Mouse (Mus musculus) frontal cortex, postnatal 36 days (tissue): ENCODE measurements around the gene Cep128.
A peak's percentile ranks its signal among the peaks of the same experiment; 100 is the strongest.

ENCODE experiments used
- DNase-seq, 2 experiments: peaks; one replicate each; pipeline ENCODE4 v3.0.0; 2022; ENCODE audit warnings: low spot score in 2 of 2

The Cep128 gene

GRCm38 (mm10) chr12:91183928-91184327 is 200.3 kb downstream of the Cep128 start:
- DNase-seq, result no peak

DNA sequence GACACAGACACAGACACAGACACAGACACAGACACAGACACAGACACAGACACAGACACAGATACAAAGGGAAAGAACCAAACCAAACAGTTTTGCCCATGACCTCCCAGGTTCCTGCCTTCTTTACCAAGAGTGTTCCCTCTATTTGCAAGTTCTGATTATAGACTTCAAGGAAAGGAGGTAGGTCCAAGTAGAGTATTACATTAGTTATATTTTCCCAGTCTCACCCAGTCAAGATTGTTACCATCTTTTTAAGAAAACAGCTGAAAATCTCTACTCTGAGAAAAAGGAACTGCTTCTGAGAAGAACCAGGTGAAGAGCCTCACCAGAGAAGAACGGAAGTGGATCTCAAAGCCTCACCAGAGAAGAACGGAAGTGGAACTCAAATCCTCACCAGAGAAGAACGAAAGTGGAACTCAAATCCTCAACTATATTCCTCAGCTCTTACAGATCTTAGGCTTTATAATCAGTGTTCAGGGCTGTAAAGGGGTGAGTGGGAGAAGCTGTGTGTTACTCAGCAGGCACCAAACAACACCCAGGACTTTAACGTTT is 200.8 kb downstream of the Cep128 start:
- no peak for DNase-seq

DNA sequence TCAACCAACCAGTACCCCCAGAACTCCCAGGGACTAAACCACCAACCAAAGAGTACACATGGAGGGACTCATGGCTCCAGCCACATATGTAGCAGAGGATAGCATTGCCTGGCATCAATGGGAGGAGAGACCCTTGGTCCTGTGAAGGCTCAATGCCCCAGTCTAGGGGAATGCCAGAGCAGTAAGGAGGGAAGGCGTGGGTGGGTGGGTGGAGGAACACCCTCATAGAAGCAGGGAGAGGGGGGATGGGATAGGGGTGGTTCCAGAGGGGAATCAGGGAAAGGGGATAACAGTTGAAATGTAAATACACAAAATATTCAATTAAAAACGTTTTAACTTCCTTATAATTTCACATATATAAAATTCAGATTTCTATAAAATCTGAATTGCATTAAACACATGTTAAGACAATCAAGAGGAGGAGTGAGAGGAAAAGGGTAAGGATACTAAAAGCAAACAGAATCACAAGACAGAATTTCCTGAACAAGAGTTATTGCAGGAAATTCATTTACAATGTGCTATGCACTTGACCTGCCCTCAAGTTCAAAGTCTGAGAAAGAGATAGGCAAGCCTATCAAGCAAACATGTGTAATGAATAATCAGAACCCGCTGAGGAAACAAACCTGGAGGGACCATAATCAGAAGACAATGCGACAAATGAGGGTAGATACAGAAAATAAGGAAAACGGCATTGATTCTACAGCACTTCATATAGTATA is 207.2 kb downstream of the Cep128 start:
- DNase-seq, result no peak

GRCm38 (mm10) chr12:91171613-91172012 is 212.6 kb downstream of the Cep128 start:
- no peak for DNase-seq

- DNase-seq, result no peak
These were observed 223.0 kb downstream of the Cep128 start for GRCm38 (mm10) chr12:91161015-91161730.

DNA sequence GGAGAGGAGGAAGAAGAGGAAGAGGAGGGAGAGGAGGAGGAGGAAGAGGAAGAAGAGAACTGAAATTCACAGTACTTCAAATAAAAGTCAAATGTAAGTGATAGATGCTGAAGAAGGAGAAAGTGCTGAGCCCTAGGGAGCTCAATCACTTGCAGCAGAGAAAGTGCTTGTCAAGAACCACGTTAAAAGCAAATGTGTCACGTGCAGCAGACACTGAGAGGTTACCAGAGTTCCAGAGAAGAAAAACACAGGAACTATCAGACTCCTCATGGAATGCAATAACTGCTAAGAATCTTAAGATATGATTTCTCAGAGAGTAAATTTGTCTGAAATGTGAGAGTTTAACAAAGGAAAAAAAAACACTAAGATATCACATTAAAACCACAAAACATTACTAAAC is 225.7 kb downstream of the Cep128 start:
- DNase-seq, result no peak

DNA sequence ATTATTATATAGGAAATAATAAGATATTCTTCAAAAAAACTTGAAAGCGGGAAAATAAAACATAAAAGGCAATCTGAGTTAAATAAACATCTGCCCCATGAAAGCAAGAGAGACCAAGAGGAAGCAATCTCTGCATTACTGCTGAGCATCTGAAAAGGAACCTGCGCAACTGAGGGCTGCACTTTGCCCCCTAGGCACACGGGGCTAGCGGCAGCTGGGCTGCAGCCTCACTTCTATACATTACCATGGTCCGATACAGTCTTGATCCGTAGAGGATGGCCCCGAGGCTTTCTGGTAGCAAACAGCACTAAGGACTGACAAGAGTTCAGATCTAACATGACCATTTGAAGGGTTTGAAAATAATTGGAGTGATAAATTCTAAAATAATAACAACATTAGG is 230.2 kb downstream of the Cep128 start:
- DNase-seq, result no peak

- DNase-seq, result no peak
These were observed 235.1 kb downstream of the Cep128 start for GRCm38 (mm10) chr12:91149152-91149551.

GRCm38 (mm10) chr12:91134740-91135517 is 249.3 kb downstream of the Cep128 start:
- DNase-seq, result no peak

DNA sequence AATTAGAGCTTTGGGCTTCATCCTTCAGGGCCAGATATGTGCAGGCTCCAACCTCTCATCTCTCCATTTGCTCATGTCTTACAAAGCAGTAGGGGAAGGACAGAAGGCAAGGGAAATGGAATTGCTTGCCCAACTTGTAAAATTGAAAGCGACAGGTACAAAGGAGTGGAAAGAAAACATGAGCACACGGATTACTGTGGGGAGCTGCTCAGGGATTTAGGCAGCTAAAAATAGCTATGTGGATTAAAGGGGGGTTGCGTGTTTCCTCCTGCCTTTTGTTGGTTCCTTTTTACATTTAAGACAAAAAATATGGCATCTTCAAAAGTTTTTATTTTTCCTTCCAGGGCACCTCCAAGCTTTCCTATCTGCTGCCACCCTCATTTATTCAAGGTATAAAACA is 269.2 kb downstream of the Cep128 start:
- DNase-seq, result no peak

GRCm38 (mm10) chr12:91103316-91103715 is 280.9 kb downstream of the Cep128 start:
- DNase-seq, result no peak

DNA sequence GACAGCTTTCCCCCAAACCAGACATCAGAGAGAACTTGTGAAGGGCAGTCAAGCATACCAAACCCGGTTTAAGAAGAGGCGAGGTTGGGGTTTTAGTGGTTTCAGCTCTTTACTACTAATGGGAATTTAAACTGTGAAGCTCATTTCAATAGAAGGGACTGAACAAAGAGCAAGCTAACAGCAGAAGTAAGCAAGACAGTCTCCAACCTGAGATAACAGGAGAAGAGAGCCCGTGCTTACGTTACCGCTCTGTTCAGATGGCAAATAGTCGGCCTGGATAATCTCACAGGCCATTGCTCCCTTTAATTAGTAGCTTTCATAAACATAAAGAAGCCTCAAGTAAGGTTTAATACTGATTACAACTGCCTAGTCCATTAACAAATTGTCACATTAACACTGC is 286.3 kb downstream of the Cep128 start:
- no peak for DNase-seq

DNA sequence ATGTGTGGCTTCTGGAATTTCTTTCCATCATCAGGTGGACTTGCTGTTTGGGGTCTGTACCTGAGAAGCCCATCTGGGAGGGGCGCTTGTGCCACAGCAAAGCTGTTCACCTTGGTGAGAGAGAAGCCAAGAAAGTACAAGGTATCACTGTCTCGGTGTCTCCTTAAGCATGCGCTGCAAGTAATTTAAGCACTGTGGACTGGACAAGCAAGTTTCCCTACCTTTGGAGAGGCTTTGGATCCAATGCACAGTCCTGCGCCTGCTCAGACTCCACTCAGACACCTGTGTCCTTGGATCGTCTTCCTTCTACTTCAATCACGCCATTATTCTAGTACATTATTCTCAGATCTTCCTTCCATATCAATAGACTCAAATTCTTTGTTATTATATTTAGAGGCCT is 288.0 kb downstream of the Cep128 start:
- DNase-seq, result no peak

- DNase-seq, result peak in 1 of 2 experiments; percentile 42
These were observed 295.9 kb downstream of the Cep128 start for GRCm38 (mm10) chr12:91088271-91088670.

DNA sequence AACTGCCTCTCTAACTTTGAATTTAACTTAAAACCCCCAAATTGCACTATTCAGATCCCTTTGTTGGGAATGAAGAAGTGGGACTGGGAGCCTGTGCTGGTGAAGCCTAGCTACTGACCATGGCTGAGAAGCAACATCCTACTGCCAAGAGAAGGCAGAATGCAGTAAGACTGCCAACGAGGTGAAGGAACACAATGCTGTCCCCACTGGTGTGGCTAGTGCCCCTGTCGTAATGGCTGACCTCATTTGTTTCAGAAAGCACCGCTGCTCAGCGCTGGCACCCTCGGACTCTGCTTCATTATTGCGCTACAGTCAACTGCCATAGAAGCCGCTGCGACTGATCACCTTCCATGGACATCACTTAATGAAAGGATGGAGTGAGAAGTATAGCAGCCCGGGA is 298.2 kb downstream of the Cep128 start:
- peak; percentile 8 to 31 for DNase-seq

- DNase-seq, result no peak
These were observed 308.6 kb downstream of the Cep128 start for GRCm38 (mm10) chr12:91075600-91075999.

DNA sequence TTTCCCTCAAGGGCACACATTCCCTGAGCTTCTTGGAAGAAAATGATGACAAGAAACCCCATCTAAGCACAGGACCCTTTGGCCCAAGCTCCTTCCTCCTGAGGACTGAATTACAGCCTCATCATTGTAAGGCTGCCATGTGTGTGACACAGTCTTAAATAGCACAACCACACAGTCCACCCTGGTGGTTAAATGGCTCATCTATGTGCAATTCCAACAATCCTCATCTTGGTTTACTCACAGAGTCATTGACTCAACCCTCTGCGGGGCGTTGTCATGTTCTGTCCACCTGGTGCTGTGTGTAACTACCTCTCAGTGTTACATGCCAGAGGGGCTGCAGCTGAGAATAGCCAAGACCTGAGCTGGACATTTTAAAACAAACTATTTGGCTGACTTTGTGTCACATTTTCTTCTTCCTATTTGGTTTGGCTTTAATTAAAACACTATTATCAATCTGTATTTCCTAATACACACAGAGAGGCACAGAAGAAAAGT is 313.6 kb downstream of the Cep128 start:
- DNase-seq, result no peak

DNA sequence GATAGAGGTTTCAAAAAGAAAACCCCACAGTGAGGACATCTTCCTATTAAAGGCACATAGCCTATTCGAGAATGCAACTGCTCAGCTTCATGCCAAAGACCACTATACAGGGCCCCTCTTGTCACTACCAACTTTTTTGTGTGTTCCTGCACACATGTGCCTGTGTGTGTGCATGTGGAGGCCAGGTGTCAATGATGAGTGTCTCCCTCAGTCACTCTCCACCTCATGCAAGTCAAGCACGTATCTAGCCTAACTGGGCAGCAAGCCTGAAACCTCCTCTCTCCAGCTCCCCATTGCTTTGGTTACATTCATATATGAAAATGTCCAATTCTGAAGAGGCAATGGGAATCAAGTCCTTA is 317.1 kb downstream of the Cep128 start:
- no peak for DNase-seq

GRCm38 (mm10) chr12:91066286-91067082 is 317.7 kb downstream of the Cep128 start:
- DNase-seq, result no peak

GRCm38 (mm10) chr12:91065423-91065822 is 318.8 kb downstream of the Cep128 start:
- DNase-seq, result no peak

DNA sequence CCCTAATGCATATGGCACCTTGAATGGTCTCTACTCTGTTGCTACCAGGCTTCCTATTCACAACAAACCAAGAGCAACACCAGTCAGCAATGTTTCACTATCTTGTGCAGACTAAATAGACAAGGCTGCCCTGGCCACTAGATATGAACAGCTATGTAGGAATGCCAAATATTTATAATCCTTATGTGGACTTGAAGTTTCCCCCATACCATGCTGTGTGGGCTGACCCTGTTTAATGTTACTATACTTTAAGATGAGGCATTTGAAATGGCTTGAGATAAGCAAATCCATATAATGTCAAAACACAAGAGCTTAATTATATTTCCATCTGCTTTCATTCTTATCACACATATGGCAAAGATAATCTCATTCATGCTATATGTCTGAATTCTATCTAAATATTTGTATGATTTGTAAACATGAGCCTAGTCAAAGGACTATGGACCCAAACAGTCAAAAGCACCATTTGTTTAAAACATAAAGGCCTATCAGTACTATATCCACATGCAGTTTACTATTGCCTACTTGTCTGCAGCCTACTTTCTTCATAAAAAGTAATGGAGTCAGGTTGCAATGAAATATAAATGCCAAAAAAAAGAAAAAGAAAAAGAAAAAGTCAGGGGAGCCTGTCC is 319.7 kb downstream of the Cep128 start:
- no peak for DNase-seq
